ENCODE assay signal across 8 mouse cellular contexts in the genomic region with DNA sequence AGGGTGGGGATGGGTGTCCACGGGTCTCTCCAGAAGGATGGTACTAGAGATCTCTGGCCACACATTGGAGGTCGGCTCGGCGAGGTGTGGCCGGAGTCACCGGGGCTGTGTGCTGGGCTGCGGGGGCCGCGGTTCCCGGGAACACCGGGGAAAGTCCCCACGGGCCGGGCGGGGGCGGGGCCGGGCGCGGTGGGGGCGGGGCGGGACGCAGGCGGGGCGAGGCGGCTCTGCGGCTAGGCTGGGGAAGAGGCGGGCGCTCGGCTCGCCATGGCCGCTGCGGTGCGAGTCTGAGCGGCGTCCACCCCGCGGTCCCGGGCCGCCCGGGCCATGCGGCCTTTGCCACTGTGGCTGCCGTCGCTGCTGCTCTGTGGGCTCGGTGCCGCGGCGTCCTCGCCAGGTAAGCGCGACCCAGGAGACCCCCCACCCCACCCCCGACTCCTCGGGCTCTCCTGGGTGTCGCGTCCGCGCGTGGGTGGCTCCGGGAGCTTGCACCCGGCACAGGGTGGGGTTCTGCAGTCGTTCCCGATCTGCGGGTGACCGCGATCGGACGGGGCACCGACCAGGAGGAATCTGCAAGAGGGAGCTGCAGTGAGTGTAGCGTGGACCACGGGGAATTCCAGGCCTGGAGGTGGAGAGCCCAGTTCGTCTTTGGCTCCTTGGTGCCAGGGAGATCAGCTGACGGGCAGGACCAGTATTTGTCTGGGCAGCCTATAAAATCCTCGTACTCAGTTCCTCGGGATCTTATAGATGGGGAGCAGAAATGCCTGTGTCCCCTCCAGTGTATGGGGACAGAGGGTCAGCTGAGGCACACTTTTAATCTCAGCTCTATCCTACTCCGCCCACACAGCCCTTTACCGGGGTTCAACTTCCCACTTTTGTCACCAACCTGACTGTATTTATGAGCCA. TPM values are rescaled to one million over a fixed set of nuclear protein-coding genes. Genes with fewer than 3 reads are reported as not detected.
DNase-seq lines count a peak whose midpoint lies in the region; ATAC-seq and TF ChIP-seq lines count a peak whose summit lies in the region.

Gene Ifngr2, plus strand, starts transcription at position 237 of the 906 bp plus-strand sequence.

- TF ChIP-seq POLR2A in MEL (IDR thresholded peaks at IDR 0.05; ENCODE audit: control insufficient read depth in 1 of 2, insufficient read depth in 1 of 2, low read depth in 1 of 2, low read length in 2 of 2, poor library complexity in 1 of 2): 0 out of 4 replicates have a peak, but pooled peaks of 1 of the 2 experiments have one; percentile 27

- peak within 1 kb of the TSS; percentile 84 for H3K4me2 ChIP-seq in forebrain, postnatal 0 days (ENCODE audit: low read depth)
- H3K4me2 ChIP-seq in hindbrain, embryonic 11.5 days (replicated peaks; ENCODE audit: low read depth, low read length): peak within 1 kb of the TSS; percentile 89

- TF ChIP-seq EP300 in MEL (IDR thresholded peaks at IDR 0.05; ENCODE audit: low read depth in 1 of 2, low read length in 2 of 2): peak; percentile 9; a peak in 1 of 4 replicates

- H3K27me3 ChIP-seq in MEL (ENCODE audit: control insufficient read depth in 1 of 2, insufficient read depth in 2 of 2, low read length in 2 of 2): no peaks in the 10 kb centered on the region
- H3K27me3 ChIP-seq in forebrain, postnatal 0 days (ENCODE audit: insufficient read depth, low read length): no peaks in the 10 kb centered on the region
- H3K27me3 ChIP-seq in hindbrain, embryonic 11.5 days (ENCODE audit: control insufficient read depth, insufficient read depth, low read length): no peaks in the 10 kb centered on the region

- H3K79me2 ChIP-seq in MEL (ENCODE audit: control insufficient read depth, insufficient read depth, low read length, poor library complexity): peaks cover 2% of the 10 kb centered on the region; the same call in 1 of the 2 replicates

- peak within 1 kb of the TSS; percentile 67 to 83 for H3K4me3 ChIP-seq in MEL (ENCODE audit: control insufficient read depth in 1 of 2, insufficient read depth in 1 of 2, low read depth in 2 of 2, low read length in 2 of 2)
- peak within 1 kb of the TSS; percentile 89 for H3K4me3 ChIP-seq in forebrain, postnatal 0 days (ENCODE audit: low read depth, low read length)
- peak within 1 kb of the TSS; percentile 73 for H3K4me3 ChIP-seq in hindbrain, embryonic 11.5 days (ENCODE audit: low read depth, low read length)

- peaks cover 14 to 42% of the 10 kb centered on the region in 2 experiments for H3K4me1 ChIP-seq in MEL (ENCODE audit: control insufficient read depth in 1 of 2, insufficient read depth in 2 of 2, low read length in 2 of 2)
- H3K4me1 ChIP-seq in forebrain, postnatal 0 days (ENCODE audit: insufficient read depth): peaks cover 6% of the 10 kb centered on the region
- H3K4me1 ChIP-seq in hindbrain, embryonic 11.5 days (replicated peaks; ENCODE audit: control insufficient read depth, insufficient read depth, low read length): no peaks in the 10 kb centered on the region; the same call in 1 of the 2 replicates

- TF ChIP-seq RAD21 in MEL (IDR thresholded peaks at IDR 0.05; ENCODE audit: low read depth, low read length): no peak

- WGBS in forebrain, postnatal 0 days: 1% methylated on average over 66 of the region's 74 CpGs
- under 1% methylated on average over 51 of the region's 74 CpGs for WGBS in hindbrain, embryonic 11.5 days

- peak within 1 kb of the TSS; percentile 78 for H3K9ac ChIP-seq in MEL (ENCODE audit: control insufficient read depth, low read depth, low read length, poor library complexity, severe bottlenecking)
- H3K9ac ChIP-seq in forebrain, postnatal 0 days: peak within 1 kb of the TSS; percentile 97
- H3K9ac ChIP-seq in hindbrain, embryonic 11.5 days (ENCODE audit: low read depth, low read length): peak within 1 kb of the TSS; percentile 89

- TF ChIP-seq CTCF in MEL (IDR thresholded peaks at IDR 0.05 in 2 of 3, conservative IDR thresholded peaks at IDR 0.05 in 1 of 3; ENCODE audit: control insufficient read depth in 1 of 3, insufficient read depth in 1 of 3, low read depth in 2 of 3, low read length in 3 of 3, poor library complexity in 1 of 3, severe bottlenecking in 1 of 3): no peak
- TF ChIP-seq CTCF in forebrain, postnatal 0 days (IDR thresholded peaks at IDR 0.05; ENCODE audit: low read depth): no peak

- peak; percentile 63 for DNase-seq in MEL (ENCODE audit: low read depth, low spot score)
- peak; percentile 61 for DNase-seq in cerebellum, adult 11-12 months
- peak; percentile 60 for DNase-seq in forebrain, postnatal 0 days
- peak; percentile 65 for DNase-seq in hindbrain, embryonic 11.5 days (ENCODE audit: low spot score)
- peak in 1 of 2 experiments; percentile 47 for DNase-seq in layer of hippocampus, postnatal 36 days
- peak; percentile 74 for DNase-seq in lung, postnatal 36 days
- peak; percentile 64 for DNase-seq in retina, postnatal 1 day
- DNase-seq in urinary bladder, postnatal 14 days (ENCODE audit: low spot score): peak; percentile 70

- peaks cover 0 to 35% of the 10 kb centered on the region in 2 experiments; a peak in 2 of 4 replicates for H3K36me3 ChIP-seq in MEL (ENCODE audit: control insufficient read depth in 1 of 2, insufficient read depth in 2 of 2, low read length in 2 of 2)
- no peaks in the 10 kb centered on the region for H3K36me3 ChIP-seq in forebrain, postnatal 0 days (ENCODE audit: insufficient read depth)
- no peaks in the 10 kb centered on the region for H3K36me3 ChIP-seq in hindbrain, embryonic 11.5 days (ENCODE audit: control insufficient read depth, insufficient read depth, low read length)

- no peaks in the 10 kb centered on the region for H3K9me3 ChIP-seq in MEL (replicated peaks; ENCODE audit: insufficient read depth, low read length)
- no peaks in the 10 kb centered on the region for H3K9me3 ChIP-seq in forebrain, postnatal 0 days (ENCODE audit: low read length)
- H3K9me3 ChIP-seq in hindbrain, embryonic 11.5 days (ENCODE audit: control insufficient read depth, low read length): no peaks in the 10 kb centered on the region

- peak; percentile 85 for ATAC-seq in forebrain, postnatal 0 days
- peak; percentile 91 for ATAC-seq in hindbrain, embryonic 11.5 days (ENCODE audit: low FRiP score)

- peak within 1 kb of the TSS; percentile 88 for H3K27ac ChIP-seq in MEL (ENCODE audit: control insufficient read depth, low read depth, low read length)
- H3K27ac ChIP-seq in forebrain, postnatal 0 days (ENCODE audit: low read depth, low read length): peak within 1 kb of the TSS; percentile 70
- no peak within 1 kb of the TSS for H3K27ac ChIP-seq in hindbrain, embryonic 11.5 days (ENCODE audit: low read depth, low read length)

TF ChIP-seq in MEL, 35 proteins besides CTCF, POLR2A, EP300 and RAD21:
- 0 out of 2 replicates have a peak, but pooled peaks have one; percentile 11 for TF ChIP-seq MAX (IDR thresholded peaks at IDR 0.05; ENCODE audit: low read length)
- no peak for TF ChIP-seq MXI1 (IDR thresholded peaks at IDR 0.05; ENCODE audit: low read depth, low read length)
- TF ChIP-seq USF1 (IDR thresholded peaks at IDR 0.05; ENCODE audit: low read depth, low read length): peak; percentile 12; the same call in 1 of the 2 replicates
- TF ChIP-seq SIN3A (IDR thresholded peaks at IDR 0.05; ENCODE audit: low read length): peak; percentile 30; the same call in 1 of the 2 replicates
- peak; percentile 47; the same call in 1 of the 2 replicates for TF ChIP-seq RCOR1 (IDR thresholded peaks at IDR 0.05; ENCODE audit: low read depth, low read length)
- peak; percentile 8; the same call in 1 of the 2 replicates for TF ChIP-seq GATA1 (IDR thresholded peaks at IDR 0.05; ENCODE audit: low read depth, low read length)
- TF ChIP-seq NELFE (IDR thresholded peaks at IDR 0.05; ENCODE audit: low read depth, low read length): peak; percentile 41
- no peak for TF ChIP-seq MYC (IDR thresholded peaks at IDR 0.05; ENCODE audit: low read depth, low read length)

RNA-seq across cellular contexts. Expression of gene Ifngr2, which starts in this region (rescaled TPM):
- 2.8 and 4.1 TPM in 2 replicates for total RNA-seq in MEL (2012; rRNA removed)
- polyA plus RNA-seq in MEL (2012; ENCODE audit: insufficient read depth in 1 of 2, insufficient read length in 2 of 2, low read depth in 1 of 2, low replicate concordance in 2 of 2, missing spikeins in 1 of 2): 10 to 100 TPM in 1 of 2 experiments, not detected in 1; 11.0 TPM
- total RNA-seq in forebrain, postnatal 0 days (2014; rRNA removed): 61.8 and 63.0 TPM in 2 replicates
- polyA plus RNA-seq in forebrain, postnatal 0 days (2015; fragmentation: Nextera tagmentation; extraction: Ambion mirVana): 112 and 146 TPM in 2 replicates
- 35.1 and 36.8 TPM in 2 replicates for polyA plus RNA-seq in hindbrain, embryonic 11.5 days (2014; fragmentation: Nextera tagmentation; extraction: Ambion mirVana)
- total RNA-seq in layer of hippocampus, postnatal 36 days (2021): 10 to 100 TPM; 52.4 to 57.2 TPM

Comparison
In these comparisons a context has a peak if more than half of its experiments do, and no peak if none do; other contexts are left out.
1. RNA of gene Ifngr2 (total RNA-seq): 61.8 to 63.0 TPM in forebrain, postnatal 0 days and 52.4 to 57.2 TPM in layer of hippocampus, postnatal 36 days; 2.8 to 4.1 TPM in MEL; every median in the first group is over 10 times any median in the second.
2. Peak in every context shown above with its lines, with median percentiles within 50 percentile points of each other: H3K4me3 ChIP-seq and H3K9ac ChIP-seq.